Mouse (Mus musculus) midbrain, postnatal 0 days (tissue): ENCODE data around the gene Pih1d2. TPM values are rescaled to one million over a fixed set of nuclear protein-coding genes. Genes with fewer than 3 reads are reported as not detected.

Experiments
- ATAC-seq: fragments of 200-750 bp; cut with Nextera tagmentation; 2 replicates; pipeline ENCODE4 v1.8.0; 2017; ENCODE audit warnings: moderate number of reproducible peaks, mild to moderate bottlenecking, moderate TSS enrichment, moderate library complexity; ENCODE audit not compliant: low FRiP score
- DNase-seq: peaks from one replicate; pipeline ENCODE4 v3.0.0-alpha.2; 2015; ENCODE audit warnings: low spot score
- H3K27ac ChIP-seq: fragments of 300-500 bp; sonication (generic); 2 replicates; pipeline ENCODE4 v1.5.1; 2014; ENCODE audit warnings: low read depth, mild to moderate bottlenecking, low read length, mixed read lengths
- H3K27me3 ChIP-seq: fragments of 300-500 bp; sonication (generic); 2 replicates; pipeline ENCODE4 v1.6.1; 2014; ENCODE audit warnings: low read length, control low read depth, mixed read lengths; ENCODE audit not compliant: insufficient read depth
- H3K36me3 ChIP-seq: fragments of 300-500 bp; sonication (generic); 2 replicates; pipeline ENCODE4 v1.6.1; 2014; ENCODE audit warnings: low read length, control low read depth, mixed read lengths; ENCODE audit not compliant: insufficient read depth
- H3K4me1 ChIP-seq: fragments of 300-500 bp; sonication (generic); 2 replicates; pipeline ENCODE4 v1.6.1; 2014; ENCODE audit warnings: mild to moderate bottlenecking, control low read depth, antibody characterized with exemption, low read length, mixed read lengths; ENCODE audit not compliant: insufficient read depth
- H3K4me2 ChIP-seq: fragments of 300-500 bp; sonication (generic); 2 replicates; pipeline ENCODE4 v1.6.1; 2014; ENCODE audit warnings: low read depth, mild to moderate bottlenecking, low read length, mixed read lengths; ENCODE audit not compliant: poor library complexity, severe bottlenecking
- H3K4me3 ChIP-seq: fragments of 300-500 bp; sonication (generic); 2 replicates; pipeline ENCODE4 v1.5.1; 2014; ENCODE audit warnings: low read depth, mild to moderate bottlenecking, low read length, moderate library complexity
- H3K9ac ChIP-seq: fragments of 300-500 bp; sonication (generic); replicated peaks from 2 replicates; pipeline ENCODE4 v1.6.1; 2014; ENCODE audit warnings: mild to moderate bottlenecking, low read length, moderate library complexity, mixed read lengths; ENCODE audit not compliant: poor library complexity, severe bottlenecking
- H3K9me3 ChIP-seq: fragments of 300-500 bp; sonication (generic); 2 replicates; pipeline ENCODE4 v1.6.1; 2016; ENCODE audit warnings: low read length, control low read depth
- CTCF ChIP-seq: IDR thresholded peaks from 2 replicates; pipeline ENCODE4 v1.5.1; 2016; ENCODE audit warnings: antibody characterized with exemption, mild to moderate bottlenecking
- WGBS: fragments of 180-500 bp; shearing (Covaris S2); extraction: QIAGEN DNeasy Blood & Tissue Kit; methylation state at CpG from one replicate; pipeline ENCODE4 v1.1.7; 2014; 5-methylcytosine and 5-hydroxymethylcytosine counted together
- polyA plus RNA-seq: library from polyadenylated mRNA; unstranded; fragments of >200 nt; fragmentation: Nextera tagmentation; extraction: Ambion mirVana; gene quantifications from 2 replicates; pipeline ENCODE4 v1.2.1, GENCODE M21; 2015
- total RNA-seq: library from RNA; depleted of rRNA; stranded (reverse); fragments of >200 nt; gene quantifications from 2 replicates; pipeline ENCODE4 v1.2.3, GENCODE M21; 2014

Pih1d2 gene
- total and polyA plus RNA-seq, 2 experiments from 2014 or later, result 1.3 to 6.1 TPM

- Histone ChIP-seq H3K4me2 (no peak overlapping the region), H3K27me3 (no peaks in the 10 kb centered on the region), H3K4me3 (no peak overlapping the region), H3K4me1 (no peaks in the 10 kb centered on the region), H3K9ac (no peak overlapping the region), H3K9me3 (no peaks in the 10 kb centered on the region), H3K36me3 (peaks cover 7% of the 10 kb centered on the region; the same call in 1 of the 2 replicates), H3K27ac (no peak overlapping the region)
- peak; percentile 49 for TF ChIP-seq CTCF
- 58% methylated on average over 2 of the region's 2 CpGs for WGBS
- ATAC-seq (no peak), DNase-seq (no peak)
Measured at GRCm38 (mm10) chr9:50633059-50633458, 15.9 kb downstream of the Pih1d2 start.

- ATAC-seq, result no peak
- DNase-seq, result no peak
- no peak overlapping the region for H3K4me3 ChIP-seq
- 95% methylated on average over 11 of the region's 11 CpGs for WGBS
- H3K27me3 ChIP-seq, result no peaks in the 10 kb centered on the region
- no peak overlapping the region for H3K27ac ChIP-seq
- no peak overlapping the region for H3K9ac ChIP-seq
- H3K9me3 ChIP-seq, result no peaks in the 10 kb centered on the region
- H3K4me1 ChIP-seq, result no peaks in the 10 kb centered on the region
- no peak overlapping the region for H3K4me2 ChIP-seq
- H3K36me3 ChIP-seq, result peaks cover 15% of the 10 kb centered on the region
- TF ChIP-seq CTCF, result no peak
Measured at GRCm38 (mm10) chr9:50634270-50634669, 17.1 kb downstream of the Pih1d2 start.

GRCm38 (mm10) chr9:50646826-50647370, 29.8 kb downstream of the Pih1d2 start:
- Histone ChIP-seq H3K27me3 (no peaks in the 10 kb centered on the region), H3K9ac (no peak overlapping the region), H3K4me3 (no peak overlapping the region), H3K27ac (no peak overlapping the region), H3K4me2 (no peak overlapping the region), H3K36me3 (peaks cover 75% of the 10 kb centered on the region), H3K4me1 (no peaks in the 10 kb centered on the region), H3K9me3 (no peaks in the 10 kb centered on the region)
- TF ChIP-seq CTCF, result no peak
- DNase-seq, result no peak
- ATAC-seq, result no peak
- WGBS, result 85% methylated on average over 10 of the region's 10 CpGs

- Histone ChIP-seq H3K4me3 (no peak overlapping the region), H3K27me3 (no peaks in the 10 kb centered on the region), H3K4me2 (no peak overlapping the region), H3K4me1 (no peaks in the 10 kb centered on the region), H3K36me3 (peaks cover 63% of the 10 kb centered on the region), H3K9me3 (no peaks in the 10 kb centered on the region), H3K9ac (no peak overlapping the region), H3K27ac (no peak overlapping the region)
- DNase-seq, result no peak
- no peak for ATAC-seq
- WGBS, result 97% methylated on average over 10 of the region's 10 CpGs
- TF ChIP-seq CTCF, result no peak
Measured at GRCm38 (mm10) chr9:50650503-50650902, 33.4 kb downstream of the Pih1d2 start.

- H3K4me1 ChIP-seq, result 0 out of 2 replicates have a peak, but pooled peaks cover 2% of the 10 kb centered on the region
- WGBS, result 24% methylated on average over 5 of the region's 5 CpGs
- peak overlapping the region; percentile 94 for H3K4me3 ChIP-seq
- DNase-seq (peak; percentile 32), ATAC-seq (no peak)
- no peaks in the 10 kb centered on the region for H3K27me3 ChIP-seq
- H3K9me3 ChIP-seq, result no peaks in the 10 kb centered on the region
- no peak for TF ChIP-seq CTCF
- peak overlapping the region; percentile 58 for H3K4me2 ChIP-seq
- H3K27ac ChIP-seq, result peak overlapping the region; percentile 84; the same call in 1 of the 2 replicates
- H3K9ac ChIP-seq, result peak overlapping the region; percentile 95
- H3K36me3 ChIP-seq, result peaks cover 5% of the 10 kb centered on the region
Measured at GRCm38 (mm10) chr9:50658391-50658790, 41.3 kb downstream of the Pih1d2 start.

GRCm38 (mm10) chr9:50658941-50659388, 41.8 kb downstream of the Pih1d2 start:
- Histone ChIP-seq H3K27ac (peak overlapping the region; percentile 84), H3K27me3 (no peaks in the 10 kb centered on the region), H3K4me3 (peak overlapping the region; percentile 94), H3K4me1 (0 out of 2 replicates have a peak, but pooled peaks cover 2% of the 10 kb centered on the region), H3K9me3 (no peaks in the 10 kb centered on the region), H3K36me3 (no peaks in the 10 kb centered on the region; the same call in 1 of the 2 replicates), H3K9ac (peak overlapping the region; percentile 95), H3K4me2 (peak overlapping the region; percentile 58)
- TF ChIP-seq CTCF, result no peak
- WGBS, result under 1% methylated on average over 22 of the region's 28 CpGs
- DNase-seq (peak; percentile 22), ATAC-seq (peak; percentile 66)
